Mouse (Mus musculus) myocyte (in vitro differentiated cells): ENCODE data around the gene Lgals9. TPM values are rescaled to one million over a fixed set of nuclear protein-coding genes. Genes with fewer than 3 reads are reported as not detected.

Experiments used
- H3K27me3 ChIP-seq: one replicate; pipeline ENCODE4 v1.6.1; 2011; ENCODE audit not compliant: control insufficient read depth, insufficient read depth, insufficient read length
- H3K36me3 ChIP-seq: one replicate; pipeline ENCODE4 v1.6.1; 2011; ENCODE audit not compliant: control insufficient read depth, insufficient read depth
- H3K4me2 ChIP-seq: one replicate; pipeline ENCODE4 v1.6.1; 2011; ENCODE audit warnings: low read depth, control low read depth
- H3K4me3 ChIP-seq: one replicate; pipeline ENCODE4 v1.5.1; 2011; ENCODE audit warnings: mild to moderate bottlenecking, control low read depth, moderate library complexity
- H3K79me2 ChIP-seq: one replicate; pipeline ENCODE4 v1.6.1; 2011; ENCODE audit not compliant: control insufficient read depth, insufficient read depth
- H3ac ChIP-seq: one replicate; pipeline ENCODE4 v1.6.1; 2011; ENCODE audit not compliant: control insufficient read depth, insufficient read length
- CEBPB ChIP-seq: IDR thresholded peaks from 2 replicates; pipeline ENCODE4 v1.6.1; 2011; ENCODE audit warnings: mild to moderate bottlenecking, moderate library complexity; ENCODE audit not compliant: poor library complexity, insufficient read depth, severe bottlenecking
- E2F4 ChIP-seq: IDR thresholded peaks from one replicate; pipeline ENCODE4 v1.6.1; 2011; ENCODE audit warnings: mild to moderate bottlenecking, control low read depth, moderate library complexity; ENCODE audit not compliant: insufficient read depth
- MAX ChIP-seq: IDR thresholded peaks from one replicate; pipeline ENCODE4 v1.6.1; 2011; ENCODE audit warnings: low read depth, mild to moderate bottlenecking, control low read depth
- MYOD1 ChIP-seq, 3 experiments: IDR thresholded peaks; one replicate each; pipeline ENCODE4 v1.6.1; 2011; ENCODE audit warnings: control low read depth in 2 of 3, low read depth in 2 of 3, mild to moderate bottlenecking in 2 of 3, moderate library complexity in 1 of 3; ENCODE audit not compliant: insufficient read length in 2 of 3, control insufficient read depth in 1 of 3
- MYOG ChIP-seq, 3 experiments: IDR thresholded peaks; one replicate each; pipeline ENCODE4 v1.6.1; 2011; ENCODE audit warnings: control low read depth in 2 of 3, low read depth in 2 of 3, mild to moderate bottlenecking in 2 of 3; ENCODE audit not compliant: insufficient read length in 2 of 3, control insufficient read depth in 1 of 3, insufficient read depth in 1 of 3
- POLR2A ChIP-seq: IDR thresholded peaks from one replicate; pipeline ENCODE4 v1.6.1; 2011; ENCODE audit warnings: low read depth, mild to moderate bottlenecking, control low read depth, moderate library complexity; ENCODE audit not compliant: insufficient read length
- POLR2AphosphoS2 ChIP-seq: IDR thresholded peaks from one replicate; pipeline ENCODE4 v1.6.1; 2011; ENCODE audit warnings: low read depth, control low read depth; ENCODE audit not compliant: insufficient read length
- REST ChIP-seq: IDR thresholded peaks from one replicate; pipeline ENCODE4 v1.6.1; 2011; ENCODE audit warnings: mild to moderate bottlenecking, control low read depth, moderate library complexity; ENCODE audit not compliant: insufficient read depth, insufficient read length
- SRF ChIP-seq: IDR thresholded peaks from one replicate; pipeline ENCODE4 v1.6.1; 2011; ENCODE audit warnings: low read depth; ENCODE audit not compliant: control insufficient read depth, insufficient read length
- TCF12 ChIP-seq: IDR thresholded peaks from one replicate; pipeline ENCODE4 v1.6.1; 2011; ENCODE audit warnings: mild to moderate bottlenecking, control low read depth; ENCODE audit not compliant: poor library complexity, insufficient read depth, severe bottlenecking
- TCF3 ChIP-seq: IDR thresholded peaks from one replicate; pipeline ENCODE4 v1.6.1; 2011; ENCODE audit warnings: low read depth, control low read depth; ENCODE audit not compliant: insufficient read length
- USF1 ChIP-seq: IDR thresholded peaks from one replicate; pipeline ENCODE4 v1.6.1; 2011; ENCODE audit warnings: low read depth, mild to moderate bottlenecking, control low read depth, moderate library complexity
- polyA plus RNA-seq: library from polyadenylated mRNA; unstranded; fragments of >200 nt; fragmentation: generic; extraction: Trizol; gene quantifications from one replicate; pipeline ENCODE4 v1.2.1, GENCODE M21; 2012; ENCODE audit warnings: missing spikeins

Gene Lgals9
- polyA plus RNA-seq, 1 experiment = 20.9 TPM

DNA sequence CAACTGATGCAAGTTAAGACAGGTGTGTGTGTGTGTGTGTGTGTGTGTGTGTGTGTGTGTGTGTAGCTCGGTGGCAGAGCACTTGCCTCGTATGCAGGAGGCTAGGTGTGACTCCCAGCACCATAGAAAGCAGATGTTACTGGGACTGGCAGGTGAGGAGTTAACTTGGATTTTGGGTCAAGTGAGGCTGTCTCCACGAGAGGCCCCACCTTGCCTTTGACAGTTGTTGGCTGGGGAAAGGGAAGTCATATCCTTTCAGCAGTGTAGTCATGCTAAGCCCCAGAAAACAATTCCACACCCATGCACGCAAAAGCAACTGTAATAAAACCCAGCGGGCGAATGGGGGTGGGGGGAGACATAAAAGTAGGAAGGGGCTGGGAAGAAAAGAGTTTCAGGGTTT, 12.4 kb downstream of the Lgals9 start:
- Histone ChIP-seq H3K4me2 (no peak overlapping the region), H3K27me3 (no peaks in the 10 kb centered on the region), H3K4me3 (no peak overlapping the region), H3K36me3 (no peaks in the 10 kb centered on the region), H3K79me2 (no peaks in the 10 kb centered on the region), H3ac (no peak overlapping the region)
- TF ChIP-seq MYOG (IDR thresholded peaks at IDR 0.05; ENCODE audit: control insufficient read depth in 1 of 3, insufficient read depth in 1 of 3, insufficient read length in 2 of 3, low read depth in 2 of 3) = no peak
- no peak for TF ChIP-seq SRF
- no peak for TF ChIP-seq POLR2AphosphoS2
- no peak for TF ChIP-seq MAX
- TF ChIP-seq E2F4 = no peak
- no peak for TF ChIP-seq MYOD1 (IDR thresholded peaks at IDR 0.05; ENCODE audit: control insufficient read depth in 1 of 3, insufficient read length in 2 of 3, low read depth in 2 of 3)
- no peak for TF ChIP-seq POLR2A
- no peak for TF ChIP-seq REST
- TF ChIP-seq TCF3 = no peak

DNA sequence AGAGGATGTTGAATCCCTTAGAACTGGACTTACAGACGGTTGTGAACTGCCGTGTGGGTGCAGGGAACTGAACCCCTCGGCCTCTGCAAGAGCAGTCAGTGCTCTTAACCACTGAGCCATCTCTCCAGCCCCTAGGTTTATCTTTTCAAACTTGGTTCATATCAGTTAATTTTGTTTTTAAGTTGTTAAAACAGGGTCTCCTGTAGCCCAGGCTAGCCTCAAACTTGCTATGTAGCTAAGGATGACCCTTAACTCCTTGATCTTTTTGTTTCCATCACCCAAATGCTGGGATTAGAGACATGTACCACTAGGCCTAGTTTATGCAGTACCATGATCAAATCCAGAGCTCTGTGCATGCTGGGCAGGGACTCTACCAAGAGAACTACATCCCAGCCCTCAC, 13.0 kb downstream of the Lgals9 start:
- Histone ChIP-seq H3K4me3 (no peak overlapping the region), H3K27me3 (no peaks in the 10 kb centered on the region), H3K36me3 (no peaks in the 10 kb centered on the region), H3K79me2 (no peaks in the 10 kb centered on the region), H3K4me2 (no peak overlapping the region), H3ac (no peak overlapping the region)
- no peak for TF ChIP-seq REST
- TF ChIP-seq USF1 = no peak
- TF ChIP-seq SRF = no peak
- TF ChIP-seq POLR2A = no peak
- TF ChIP-seq TCF12 = no peak
- no peak for TF ChIP-seq E2F4
- TF ChIP-seq MYOD1 (IDR thresholded peaks at IDR 0.05; ENCODE audit: control insufficient read depth in 1 of 3, insufficient read length in 2 of 3, low read depth in 2 of 3) = no peak
- TF ChIP-seq TCF3 = no peak
- TF ChIP-seq CEBPB = no peak

DNA sequence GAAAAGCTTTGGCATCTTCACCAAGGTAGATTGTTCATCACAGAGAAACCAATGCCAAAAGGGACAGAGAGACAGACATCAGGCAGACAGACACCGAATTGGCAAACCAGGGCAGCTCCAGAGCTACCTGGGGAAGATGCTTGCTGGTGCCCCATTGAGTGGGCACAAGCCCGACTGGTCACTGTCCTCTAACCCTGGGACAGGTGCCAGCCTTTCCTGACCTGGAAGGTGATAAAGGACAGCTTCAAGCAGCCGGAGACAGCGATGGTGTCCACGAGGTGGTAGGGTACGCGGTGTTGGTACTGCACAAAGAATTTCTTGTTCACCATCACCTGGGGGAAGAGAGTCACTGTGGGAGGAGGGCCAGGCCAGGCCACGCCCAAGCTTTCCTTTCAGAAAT, 13.7 kb downstream of the Lgals9 start:
- Histone ChIP-seq H3K27me3 (no peaks in the 10 kb centered on the region), H3ac (no peak overlapping the region), H3K36me3 (no peaks in the 10 kb centered on the region), H3K4me3 (no peak overlapping the region), H3K4me2 (no peak overlapping the region), H3K79me2 (no peaks in the 10 kb centered on the region)
- TF ChIP-seq CEBPB = no peak
- TF ChIP-seq POLR2AphosphoS2 = no peak
- TF ChIP-seq REST = no peak
- TF ChIP-seq E2F4 = no peak
- no peak for TF ChIP-seq SRF
- TF ChIP-seq USF1 = no peak
- TF ChIP-seq POLR2A = no peak
- TF ChIP-seq MYOG (IDR thresholded peaks at IDR 0.05; ENCODE audit: control insufficient read depth in 1 of 3, insufficient read depth in 1 of 3, insufficient read length in 2 of 3, low read depth in 2 of 3) = no peak
- TF ChIP-seq MAX = no peak
- TF ChIP-seq TCF3 = no peak
- TF ChIP-seq MYOD1 (IDR thresholded peaks at IDR 0.05; ENCODE audit: control insufficient read depth in 1 of 3, insufficient read length in 2 of 3, low read depth in 2 of 3) = no peak
- TF ChIP-seq TCF12 = no peak

DNA sequence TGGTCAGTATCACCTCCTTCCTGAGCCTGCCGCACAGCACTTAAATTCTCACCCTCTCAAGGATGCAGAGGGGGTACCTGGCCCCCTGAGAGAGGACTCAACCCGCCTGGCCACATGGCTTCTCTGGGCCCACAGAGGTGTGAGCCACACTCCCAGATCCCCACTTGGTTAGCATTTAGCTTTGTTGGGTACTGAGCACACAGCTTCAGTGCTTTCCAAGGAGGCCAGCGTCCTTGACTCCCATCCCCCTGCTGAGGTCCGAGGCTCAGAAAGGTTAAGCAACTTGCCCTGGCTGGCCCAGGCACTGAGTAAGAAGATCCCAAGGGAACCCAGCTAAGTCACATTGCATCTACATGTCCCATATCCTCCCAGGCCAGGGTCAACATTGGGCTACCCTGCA, 16.6 kb downstream of the Lgals9 start:
- Histone ChIP-seq H3K79me2 (no peaks in the 10 kb centered on the region), H3K4me3 (no peak overlapping the region), H3K36me3 (no peaks in the 10 kb centered on the region), H3K27me3 (no peaks in the 10 kb centered on the region), H3ac (no peak overlapping the region), H3K4me2 (no peak overlapping the region)
- no peak for TF ChIP-seq MYOG (IDR thresholded peaks at IDR 0.05; ENCODE audit: control insufficient read depth in 1 of 3, insufficient read depth in 1 of 3, insufficient read length in 2 of 3, low read depth in 2 of 3)
- no peak for TF ChIP-seq POLR2AphosphoS2
- no peak for TF ChIP-seq USF1
- TF ChIP-seq MYOD1 (IDR thresholded peaks at IDR 0.05; ENCODE audit: control insufficient read depth in 1 of 3, insufficient read length in 2 of 3, low read depth in 2 of 3) = no peak
- TF ChIP-seq TCF12 = no peak
- TF ChIP-seq MAX = no peak
- no peak for TF ChIP-seq POLR2A
- TF ChIP-seq TCF3 = no peak
- no peak for TF ChIP-seq SRF
- TF ChIP-seq REST = no peak
- no peak for TF ChIP-seq E2F4

DNA sequence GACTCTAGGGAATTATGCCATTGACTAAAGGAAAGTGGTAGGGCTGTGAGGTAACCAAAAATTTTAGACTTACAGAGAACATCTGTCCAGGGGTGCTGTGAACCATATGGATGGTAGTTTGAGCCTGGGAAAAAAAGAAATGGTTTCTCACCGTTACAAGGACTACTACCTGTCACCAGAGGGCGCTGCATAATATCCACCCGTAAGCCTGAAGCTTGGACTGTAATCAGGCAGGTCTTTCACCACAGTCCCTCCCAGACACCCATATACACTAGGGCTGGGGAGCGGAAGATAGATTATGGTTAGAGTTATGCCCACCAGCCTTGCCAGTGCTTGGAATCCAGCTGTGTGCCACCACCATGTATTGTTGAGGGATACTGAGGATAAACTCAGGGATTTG, 17.4 kb downstream of the Lgals9 start:
- no peaks in the 10 kb centered on the region for H3K36me3 ChIP-seq

More for the DNA sequence above, 17.4 kb downstream of the Lgals9 start:
- Histone ChIP-seq H3K27me3 (no peaks in the 10 kb centered on the region), H3K79me2 (no peaks in the 10 kb centered on the region), H3ac (no peak overlapping the region), H3K4me3 (no peak overlapping the region), H3K4me2 (no peak overlapping the region)
- TF ChIP-seq TCF12 = no peak
- TF ChIP-seq POLR2AphosphoS2 = no peak
